Mouse (Mus musculus): ENCODE measurements around the gene Kif1c. TPM values are rescaled to one million over a fixed set of nuclear protein-coding genes. Genes with fewer than 3 reads are reported as not detected.
"Not testable (repeated sequence)": the region's sequence is repeated elsewhere in the genome, so short reads cannot be mapped to it uniquely, and the experiment has no call there.

The Kif1c gene
- polyA plus RNA-seq, 1 experiment from 2014 or later: 3.0 TPM

DNA sequence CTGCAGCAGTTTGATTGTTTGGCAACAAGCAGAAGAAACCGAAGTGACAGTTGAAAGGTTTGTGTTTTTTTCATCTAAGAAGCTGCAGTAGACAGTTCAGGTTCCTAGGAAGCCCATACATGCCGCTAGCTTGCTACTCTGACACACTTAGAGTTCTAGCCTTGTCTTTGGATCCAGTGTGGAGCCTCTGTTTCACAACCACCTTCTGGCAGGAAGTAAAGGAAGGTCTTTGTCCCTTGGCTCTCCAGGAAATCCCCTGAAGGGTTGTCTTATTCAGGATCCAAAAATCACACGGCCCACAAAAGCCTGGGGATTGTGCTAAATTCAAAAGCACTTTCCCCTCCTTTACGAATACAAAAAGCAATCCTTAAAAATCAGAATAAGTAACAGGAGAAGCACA is 54.1 kb downstream of the Kif1c start:
- WGBS: 43% methylated on average over 4 of the region's 4 CpGs

DNA sequence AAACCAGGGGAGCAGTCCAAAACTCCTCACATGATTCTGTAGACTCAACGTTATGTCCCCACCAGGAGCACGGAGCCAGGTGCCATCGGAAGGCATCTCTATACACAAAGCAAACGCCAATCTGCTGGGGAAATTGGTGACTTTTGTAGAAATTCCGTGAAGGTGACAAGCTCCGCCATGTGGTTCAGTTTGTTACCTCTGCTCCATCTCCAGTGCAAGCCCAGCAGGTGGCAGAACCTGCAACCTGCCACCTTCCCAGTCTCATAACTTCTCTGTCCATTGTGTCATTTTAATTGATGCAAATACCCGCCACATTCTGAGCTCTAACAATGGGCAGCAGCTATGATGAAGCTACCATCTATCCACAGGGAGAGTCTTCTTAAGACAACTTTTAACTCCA is 54.6 kb downstream of the Kif1c start:
- WGBS: 59% methylated on average over 7 of the region's 7 CpGs

More for the DNA sequence above, 54.1 kb downstream of the Kif1c start:
- Histone ChIP-seq H3K27ac (no peak overlapping the region), H3K36me3 (no peaks in the 10 kb centered on the region), H3K4me3 (no peak overlapping the region), H3K9me3 (no peaks in the 10 kb centered on the region), H3K4me2 (replicated peaks) (no peak overlapping the region), H3K27me3 (no peaks in the 10 kb centered on the region), H3K4me1 (no peaks in the 10 kb centered on the region), H3K9ac (no peak overlapping the region)
- ATAC-seq (ENCODE audit: insufficient number of reproducible peaks, insufficient read depth, low FRiP score, low TSS enrichment): no peak

DNA sequence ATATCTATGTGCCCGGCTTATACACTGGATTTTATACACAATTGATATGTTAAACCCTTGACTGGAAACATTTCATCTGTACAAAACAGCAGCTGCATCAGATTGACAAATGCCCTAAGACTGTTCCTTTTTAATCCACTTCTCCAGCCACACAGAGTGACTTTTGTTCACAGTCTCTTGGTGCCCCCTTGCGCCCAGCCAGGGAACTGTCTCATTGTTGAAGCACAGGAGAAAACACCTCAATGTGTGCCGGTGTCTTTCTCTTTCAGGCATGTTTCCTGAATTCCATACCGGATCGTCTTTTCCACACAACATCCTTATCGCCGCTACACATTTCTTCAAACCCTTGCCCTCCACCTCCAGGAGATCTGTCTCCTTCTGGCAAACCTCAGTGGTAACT is 55.3 kb downstream of the Kif1c start:
- Histone ChIP-seq H3K36me3 (no peaks in the 10 kb centered on the region), H3K9me3 (no peaks in the 10 kb centered on the region), H3K27me3 (no peaks in the 10 kb centered on the region), H3K4me3 (no peak overlapping the region), H3K27ac (no peak overlapping the region), H3K4me1 (no peaks in the 10 kb centered on the region), H3K9ac (no peak overlapping the region), H3K4me2 (replicated peaks) (0 out of 2 replicates have a peak overlapping the region, but pooled peaks have one; percentile 3)
- WGBS: 7% methylated on average over 7 of the region's 7 CpGs
- no peak for ATAC-seq (ENCODE audit: insufficient number of reproducible peaks, insufficient read depth, low FRiP score, low TSS enrichment)

More for the DNA sequence above, 54.6 kb downstream of the Kif1c start:
- Histone ChIP-seq H3K9ac (no peak overlapping the region), H3K27me3 (no peaks in the 10 kb centered on the region), H3K36me3 (no peaks in the 10 kb centered on the region), H3K4me1 (no peaks in the 10 kb centered on the region), H3K27ac (no peak overlapping the region), H3K9me3 (no peaks in the 10 kb centered on the region), H3K4me3 (no peak overlapping the region), H3K4me2 (replicated peaks) (no peak overlapping the region)
- ATAC-seq (ENCODE audit: insufficient number of reproducible peaks, insufficient read depth, low FRiP score, low TSS enrichment): no peak

DNA sequence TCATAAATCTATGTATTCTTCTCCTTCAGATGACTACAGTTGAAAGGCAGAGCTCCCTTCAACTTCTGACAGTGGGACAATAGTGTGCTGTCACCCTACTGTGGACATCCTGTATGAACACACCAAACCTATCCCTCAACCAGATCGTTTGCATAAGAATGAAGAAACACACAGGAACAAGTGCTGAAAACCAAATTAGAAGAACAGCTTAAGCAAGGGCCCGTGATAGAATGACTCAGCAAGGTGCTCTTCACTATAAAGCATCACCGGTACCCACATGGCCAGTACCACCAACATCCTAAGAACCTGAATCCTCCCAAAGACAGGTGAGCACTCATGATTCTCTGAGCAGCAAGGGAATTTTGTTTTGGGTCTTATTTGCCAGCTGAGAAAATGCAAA is 60.1 kb downstream of the Kif1c start:
- not testable (repeated sequence) for H3K9me3 ChIP-seq; H3K27ac ChIP-seq; ATAC-seq (ENCODE audit: insufficient number of reproducible peaks, insufficient read depth, low FRiP score, low TSS enrichment); H3K36me3 ChIP-seq; H3K9ac ChIP-seq; H3K27me3 ChIP-seq; H3K4me2 ChIP-seq (replicated peaks); H3K4me3 ChIP-seq; H3K4me1 ChIP-seq
- 68% methylated on average over 3 of the region's 3 CpGs for WGBS

DNA sequence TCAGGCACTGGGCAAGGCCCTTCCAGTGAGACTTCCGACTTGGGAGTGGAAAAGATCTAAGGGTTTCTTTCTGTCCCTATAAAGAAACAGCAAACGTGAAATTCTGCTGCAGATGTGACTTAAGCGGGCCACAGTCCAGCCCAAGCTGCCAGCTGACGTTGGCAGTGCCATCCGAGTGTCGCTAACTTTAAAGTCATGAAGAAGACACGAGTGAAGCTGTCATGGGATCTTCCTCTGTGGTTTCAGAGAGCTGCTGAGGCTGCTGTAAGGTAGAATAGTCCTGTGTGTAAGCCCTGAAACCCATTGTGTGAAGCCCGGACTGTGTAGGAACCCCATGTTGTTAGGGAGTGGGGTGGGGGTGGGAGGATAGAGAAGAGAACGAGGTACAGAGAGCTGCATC is 62.3 kb downstream of the Kif1c start:
- no peak for ATAC-seq (ENCODE audit: insufficient number of reproducible peaks, insufficient read depth, low FRiP score, low TSS enrichment)

DNA sequence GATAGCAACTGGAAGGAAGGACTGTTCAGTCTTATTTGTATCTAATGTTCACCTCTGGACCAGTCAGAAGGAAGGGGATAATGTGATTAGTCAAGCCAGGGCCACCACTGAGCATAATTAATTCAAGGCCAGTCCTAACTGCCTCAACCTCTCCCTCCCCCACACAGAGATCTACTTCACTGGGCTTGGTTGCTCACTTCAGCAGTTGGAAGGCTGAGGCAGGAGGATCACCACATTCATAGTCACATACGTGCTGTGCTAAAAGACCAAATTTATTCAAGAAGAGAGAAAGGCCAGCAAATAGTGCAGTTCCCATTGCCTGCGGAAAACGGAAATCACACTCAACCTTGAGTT is 63.2 kb downstream of the Kif1c start:
- H3K9me3 ChIP-seq: no peaks in the 10 kb centered on the region
- H3K36me3 ChIP-seq: 0 out of 2 replicates have a peak, but pooled peaks cover 2% of the 10 kb centered on the region
- WGBS: 36% methylated on average over 3 of the region's 3 CpGs
- H3K4me3 ChIP-seq: peak overlapping the region; percentile 81
- peak overlapping the region; percentile 81 for H3K27ac ChIP-seq
- peak overlapping the region; percentile 78; the same call in 1 of the 2 replicates for H3K9ac ChIP-seq
- H3K27me3 ChIP-seq: no peaks in the 10 kb centered on the region
- no peak for ATAC-seq (ENCODE audit: insufficient number of reproducible peaks, insufficient read depth, low FRiP score, low TSS enrichment)
- H3K4me1 ChIP-seq: no peaks in the 10 kb centered on the region
- H3K4me2 ChIP-seq (replicated peaks): peak overlapping the region; percentile 59

More for the DNA sequence above, 62.3 kb downstream of the Kif1c start:
- 82% methylated on average over 9 of the region's 9 CpGs for WGBS
- Histone ChIP-seq H3K27me3 (no peaks in the 10 kb centered on the region), H3K36me3 (no peaks in the 10 kb centered on the region), H3K4me1 (no peaks in the 10 kb centered on the region), H3K9ac (no peak overlapping the region), H3K4me3 (no peak overlapping the region), H3K9me3 (no peaks in the 10 kb centered on the region), H3K27ac (no peak overlapping the region), H3K4me2 (replicated peaks) (no peak overlapping the region)

DNA sequence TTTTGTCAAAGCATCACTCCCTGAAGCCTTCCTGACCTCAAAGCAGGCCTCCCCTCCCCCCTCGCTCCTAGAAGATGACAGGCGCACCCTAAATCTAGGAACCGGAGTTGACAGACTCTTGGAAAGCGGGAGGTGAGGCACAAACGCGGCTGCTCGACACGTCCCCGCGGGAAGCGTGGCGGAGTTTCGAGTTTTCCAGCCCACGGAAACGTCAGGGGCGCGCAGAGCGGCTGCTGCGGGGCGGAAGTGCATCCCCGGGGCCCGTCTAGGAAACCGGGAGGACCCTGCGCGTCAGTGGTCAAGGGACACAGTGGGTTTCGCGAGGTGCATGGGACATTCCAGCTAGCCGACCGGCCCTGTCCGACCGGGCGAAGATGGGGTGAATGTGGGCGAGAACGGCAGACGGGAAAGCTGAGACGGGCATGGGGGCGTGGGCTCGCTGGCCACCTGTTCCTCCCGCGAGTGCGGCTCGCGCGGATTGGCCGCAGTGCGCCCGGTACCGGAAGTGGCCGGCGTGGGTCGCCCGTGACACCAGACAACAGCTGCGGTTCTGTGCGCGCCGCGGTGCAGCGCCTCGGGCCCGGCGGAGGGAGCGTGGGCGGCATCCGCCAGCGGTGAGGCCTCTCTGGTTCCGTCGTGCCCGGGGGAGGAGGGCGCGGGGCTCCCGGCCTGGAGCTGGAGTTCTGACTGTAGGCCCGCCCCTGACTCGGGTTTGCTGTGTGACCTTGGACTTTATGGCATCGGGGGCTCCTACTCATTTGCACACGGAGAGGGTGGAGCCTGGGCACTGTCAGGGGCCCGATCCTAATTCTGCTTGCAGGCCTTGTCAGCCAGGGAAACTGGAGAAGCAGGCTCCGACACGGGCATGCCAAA is 63.8 kb downstream of the Kif1c start, which contains the start of gene Zfp3:
Zfp3 (plus strand) TSS at position 274 of the 873 bp plus-strand sequence.
- no peaks in the 10 kb centered on the region for H3K9me3 ChIP-seq
- peak within 1 kb of the TSS; percentile 81 for H3K4me3 ChIP-seq
- H3K4me1 ChIP-seq: no peaks in the 10 kb centered on the region
- H3K36me3 ChIP-seq: 0 out of 2 replicates have a peak, but pooled peaks cover 2% of the 10 kb centered on the region
- WGBS: 1% methylated on average over 78 of the region's 78 CpGs
- no peaks in the 10 kb centered on the region for H3K27me3 ChIP-seq
- peak; percentile 72 for ATAC-seq (ENCODE audit: insufficient number of reproducible peaks, insufficient read depth, low FRiP score, low TSS enrichment)
- H3K4me2 ChIP-seq (replicated peaks): peak within 1 kb of the TSS; percentile 59
- H3K27ac ChIP-seq: peak within 1 kb of the TSS; percentile 81
- peak within 1 kb of the TSS; percentile 78 for H3K9ac ChIP-seq

DNA sequence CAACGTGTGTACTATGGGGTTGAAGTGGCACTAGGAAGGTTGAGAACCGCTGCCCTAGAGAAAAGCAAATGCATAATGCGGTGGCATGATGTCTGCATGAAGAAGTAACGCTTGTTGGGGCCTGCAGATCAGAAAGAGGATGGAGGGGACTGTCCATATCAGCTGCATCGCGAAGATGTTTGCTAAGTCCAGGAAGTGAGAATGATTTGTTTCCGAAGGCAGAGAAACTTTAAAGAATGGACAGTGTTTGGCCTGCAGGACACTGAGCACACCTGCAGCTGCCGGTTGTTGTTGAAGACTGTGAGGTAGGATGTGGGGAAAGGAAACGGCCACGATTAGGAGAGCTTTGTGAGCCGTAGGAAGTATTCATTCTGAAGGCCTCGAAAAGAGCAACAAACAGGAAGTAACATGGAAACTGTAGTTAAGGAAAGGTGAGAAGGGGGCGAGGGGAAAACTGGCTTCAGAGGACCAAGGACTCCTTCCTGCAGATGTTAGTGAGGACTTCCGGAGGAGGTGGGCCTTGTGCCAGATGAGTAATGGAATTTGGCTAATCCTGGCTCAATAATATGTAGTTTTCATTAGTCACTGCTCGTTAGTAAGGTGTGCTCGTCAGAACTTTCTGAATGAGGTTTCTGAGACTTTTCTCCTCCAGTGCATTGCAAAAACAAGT is 65.6 kb downstream of the Kif1c start:
- no peak for ATAC-seq (ENCODE audit: insufficient number of reproducible peaks, insufficient read depth, low FRiP score, low TSS enrichment)

DNA sequence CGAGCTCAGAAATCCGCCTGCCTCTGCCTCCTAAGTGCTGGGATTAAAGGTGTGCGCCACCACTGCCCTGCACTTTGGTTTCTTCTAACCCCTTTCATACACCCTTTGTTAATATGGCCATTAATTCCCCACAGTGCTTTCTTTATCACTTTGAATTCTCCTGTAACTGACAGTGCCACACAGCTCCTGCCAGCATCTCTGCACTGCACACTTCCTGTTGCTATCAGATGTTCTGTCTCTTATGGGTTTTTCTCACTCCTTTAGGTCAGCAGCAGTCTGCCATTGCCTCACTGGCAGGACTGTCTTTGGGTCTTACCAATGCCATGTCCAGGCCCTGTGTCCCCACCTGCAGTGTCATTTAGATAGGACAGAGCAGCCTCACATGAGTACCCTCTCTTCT is 70.5 kb downstream of the Kif1c start:
- H3K9ac ChIP-seq: no peak overlapping the region
- peaks cover 24% of the 10 kb centered on the region for H3K36me3 ChIP-seq
- no peaks in the 10 kb centered on the region for H3K27me3 ChIP-seq
- no peak overlapping the region for H3K27ac ChIP-seq
- H3K4me3 ChIP-seq: no peak overlapping the region
- no peak overlapping the region for H3K4me2 ChIP-seq (replicated peaks)
- 88% methylated on average over 3 of the region's 3 CpGs for WGBS
- no peak for ATAC-seq (ENCODE audit: insufficient number of reproducible peaks, insufficient read depth, low FRiP score, low TSS enrichment)
- no peaks in the 10 kb centered on the region for H3K9me3 ChIP-seq
- H3K4me1 ChIP-seq: no peaks in the 10 kb centered on the region

More for the DNA sequence above, 65.6 kb downstream of the Kif1c start:
- Histone ChIP-seq H3K9me3 (no peaks in the 10 kb centered on the region), H3K4me1 (no peaks in the 10 kb centered on the region), H3K27ac (no peak overlapping the region), H3K9ac (no peak overlapping the region), H3K36me3 (0 out of 2 replicates have a peak, but pooled peaks cover 2% of the 10 kb centered on the region), H3K4me2 (replicated peaks) (no peak overlapping the region), H3K27me3 (no peaks in the 10 kb centered on the region), H3K4me3 (no peak overlapping the region)
- 80% methylated on average over 16 of the region's 16 CpGs for WGBS

DNA sequence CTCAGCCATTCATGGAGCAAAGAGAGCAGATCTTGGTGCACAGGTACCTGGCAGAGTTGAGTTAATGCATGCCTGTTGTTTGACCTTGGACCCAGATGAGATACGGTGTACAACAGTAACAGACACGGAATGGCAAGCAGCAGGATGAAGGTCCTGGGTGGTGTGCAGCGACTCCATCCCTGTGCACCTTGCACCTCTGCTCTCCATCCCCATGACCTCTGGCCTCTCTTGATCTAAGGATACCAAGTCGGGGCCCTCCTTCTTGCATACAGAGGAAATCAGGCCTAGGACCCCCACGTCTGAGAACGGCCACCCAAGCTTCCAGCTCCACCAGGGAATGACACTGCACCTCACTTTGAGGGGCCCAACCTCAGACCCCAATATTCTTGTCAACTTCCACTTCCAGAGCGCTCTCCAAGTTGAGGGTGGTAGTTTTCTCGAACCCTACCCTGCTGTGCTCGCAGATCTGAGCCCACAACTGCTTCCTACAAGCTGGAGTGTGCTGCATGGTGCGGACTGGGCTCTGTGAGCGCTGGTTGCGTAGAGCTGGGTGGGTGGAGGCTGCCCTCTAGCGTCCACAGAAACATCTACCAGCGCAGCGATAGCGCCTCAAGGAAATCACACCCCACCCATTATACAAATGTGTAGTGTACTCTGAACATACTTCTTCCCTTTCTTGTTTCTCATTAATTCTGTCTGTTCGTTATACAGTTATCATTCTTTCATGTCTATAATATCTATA is 76.7 kb downstream of the Kif1c start:
- Histone ChIP-seq H3K9me3 (no peaks in the 10 kb centered on the region), H3K4me2 (replicated peaks) (no peak overlapping the region), H3K9ac (0 out of 2 replicates have a peak overlapping the region, but pooled peaks have one; percentile 7), H3K27me3 (no peaks in the 10 kb centered on the region), H3K4me3 (no peak overlapping the region), H3K36me3 (peaks cover 14% of the 10 kb centered on the region), H3K4me1 (no peaks in the 10 kb centered on the region), H3K27ac (no peak overlapping the region)
- 0 out of 2 replicates have a peak, but pooled peaks have one; percentile 52 for ATAC-seq (ENCODE audit: insufficient number of reproducible peaks, insufficient read depth, low FRiP score, low TSS enrichment)
- WGBS: 26% methylated on average over 17 of the region's 17 CpGs

DNA sequence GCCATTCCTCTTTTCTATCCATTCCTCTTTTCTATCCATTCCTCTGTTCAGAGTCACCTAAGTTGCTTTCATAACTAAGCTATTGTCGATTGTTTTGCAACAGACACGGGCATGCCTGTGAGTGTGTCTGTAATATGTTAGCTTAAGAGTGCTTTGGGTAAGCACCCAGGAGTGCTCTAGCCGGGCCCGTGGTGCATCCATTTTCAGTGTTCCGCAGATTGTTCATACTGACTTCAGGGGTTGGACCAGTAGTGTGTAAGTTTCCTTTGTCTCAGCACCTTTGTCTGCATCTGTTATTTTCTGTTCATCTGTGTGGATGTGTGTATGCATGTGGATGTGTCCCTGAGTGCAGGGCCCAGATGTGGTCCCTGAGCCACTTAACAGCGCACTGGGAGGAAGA is 77.3 kb downstream of the Kif1c start:
- 64% methylated on average over 6 of the region's 6 CpGs for WGBS
- H3K27ac ChIP-seq: no peak overlapping the region
- no peak overlapping the region for H3K9ac ChIP-seq
- no peak for ATAC-seq (ENCODE audit: insufficient number of reproducible peaks, insufficient read depth, low FRiP score, low TSS enrichment)
- no peak overlapping the region for H3K4me2 ChIP-seq (replicated peaks)
- H3K4me1 ChIP-seq: no peaks in the 10 kb centered on the region
- no peaks in the 10 kb centered on the region for H3K9me3 ChIP-seq
- no peaks in the 10 kb centered on the region for H3K27me3 ChIP-seq
- peaks cover 8% of the 10 kb centered on the region for H3K36me3 ChIP-seq
- H3K4me3 ChIP-seq: no peak overlapping the region
